Mouse (Mus musculus) olfactory bulb, adult 2 months (tissue): Measurements from ENCODE around the gene Pnliprp2.

ENCODE experiments used
- CTCF ChIP-seq: fragments of 200-500 bp; IDR thresholded peaks from 2 replicates; pipeline ENCODE4 v1.5.1; 2012; ENCODE audit warnings: low read depth, mild to moderate bottlenecking, low read length, moderate library complexity; ENCODE audit not compliant: insufficient read depth
- POLR2A ChIP-seq: fragments of 200-500 bp; IDR thresholded peaks from 2 replicates; pipeline ENCODE4 v1.6.1; 2012; ENCODE audit warnings: mild to moderate bottlenecking, low read depth, low read length, moderate library complexity; ENCODE audit not compliant: insufficient read depth

- TF ChIP-seq POLR2A (no peak), CTCF (no peak)
These were observed 12.0 kb upstream of the Pnliprp2 start for GRCm38 (mm10) chr19:58747498-58748000.
